Mouse (Mus musculus): ENCODE results near the gene Styx.

DNA sequence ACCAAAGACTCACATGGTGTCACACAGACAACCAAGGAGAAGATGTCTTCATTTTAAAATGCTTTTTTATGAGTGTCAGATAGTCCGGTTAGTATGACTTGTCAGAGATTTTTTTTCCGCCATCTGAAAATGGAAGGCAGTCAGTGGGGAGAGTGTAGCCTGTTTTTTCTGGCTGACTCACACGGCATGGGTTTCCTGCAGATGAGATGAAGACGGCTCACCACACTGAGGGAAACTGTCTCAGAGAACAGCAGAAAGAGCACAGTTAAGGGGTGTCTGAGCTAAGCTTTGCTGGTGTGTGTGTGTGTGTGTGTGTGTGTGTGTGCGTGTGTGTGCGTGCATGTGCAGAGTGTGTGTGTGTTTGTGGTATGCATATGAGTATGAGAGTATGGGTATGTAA, 90.4 kb downstream of the Styx start:
- TF ChIP-seq EP300 (optimal IDR thresholded peaks at IDR 0.05): no peak
- no peak for TF ChIP-seq CTCF (IDR thresholded peaks at IDR 0.05; ENCODE audit: low read depth)
